Mouse (Mus musculus): ENCODE measurements around the gene Gmip. TPM values are rescaled to one million over a fixed set of nuclear protein-coding genes. Genes with fewer than 3 reads are reported as not detected.

Gene Gmip
- polyA plus RNA-seq (2012; rRNA removed) = 12.1 and 14.7 TPM in 2 replicates

DNA sequence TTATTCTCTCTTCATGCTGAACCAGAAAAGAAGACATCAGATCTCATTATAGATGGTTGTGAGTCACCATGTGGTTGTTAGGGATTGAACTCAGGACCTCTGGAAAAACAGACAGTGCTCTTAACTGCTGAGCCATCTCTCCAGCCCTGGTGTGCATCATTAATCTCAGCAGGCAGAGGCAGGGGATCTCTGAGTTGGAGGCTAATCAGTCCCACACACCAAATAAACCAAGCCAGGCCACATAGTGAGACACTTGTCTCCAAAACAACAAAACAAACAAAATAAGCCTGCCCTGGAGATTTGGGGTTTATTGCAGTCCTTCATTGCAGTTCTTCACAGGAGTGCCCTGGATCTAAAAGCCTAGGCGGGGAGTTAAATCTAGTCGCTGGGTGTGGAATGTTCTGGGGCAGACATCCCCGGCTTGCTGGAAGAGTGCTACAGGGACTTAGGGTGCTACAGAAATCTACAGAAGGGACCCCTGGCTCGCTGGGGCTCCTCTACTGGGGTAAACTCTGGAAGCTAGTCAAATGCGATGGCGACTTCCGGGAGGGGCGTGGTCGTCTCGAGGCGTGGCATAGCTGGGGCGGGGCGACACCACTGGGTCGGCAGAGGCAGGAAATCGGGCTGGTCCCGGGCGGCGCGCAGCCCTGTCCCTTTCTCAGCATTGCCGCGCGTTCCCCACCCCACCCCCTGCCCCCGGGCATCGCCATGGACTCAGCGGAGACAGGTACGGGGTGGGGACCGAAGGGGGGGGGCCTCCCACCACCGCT lies at the start of gene Gmip:
Gmip (plus strand) TSS at position 586 of the 770 bp plus-strand sequence.
- no peak for DNase-seq (ENCODE audit: low read depth)

DNA sequence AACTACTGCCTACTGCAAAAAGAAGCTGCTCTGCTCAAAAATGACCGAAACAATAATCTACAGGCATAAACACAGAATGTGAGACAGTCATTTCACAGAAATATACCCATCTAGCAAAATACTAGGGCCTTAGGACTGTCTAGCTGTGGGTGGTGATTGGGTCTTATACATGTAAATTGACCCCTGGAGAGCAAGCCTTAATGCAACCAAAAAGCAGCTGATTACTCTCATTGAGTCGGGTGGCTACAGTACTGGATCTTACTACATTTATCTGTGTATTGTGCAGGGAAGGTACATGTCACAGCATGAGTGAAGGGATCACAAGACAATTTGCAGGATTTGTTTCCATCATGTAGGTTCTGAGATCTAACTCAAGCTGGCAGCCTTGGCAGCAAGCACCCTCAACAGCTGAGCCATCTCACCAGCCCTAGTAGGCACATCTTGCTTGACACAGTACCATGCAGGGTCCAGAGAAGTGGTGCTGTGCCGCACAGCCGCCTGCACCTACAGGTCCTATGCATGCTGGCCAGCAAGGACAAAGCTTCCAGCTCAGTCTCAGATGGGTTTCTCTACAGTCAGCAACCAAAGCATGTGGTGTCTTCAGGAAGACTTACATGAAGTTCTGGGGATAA lies 46.5 kb upstream of the Gmip start:
- DNase-seq (ENCODE audit: low read depth) = no peak

DNA sequence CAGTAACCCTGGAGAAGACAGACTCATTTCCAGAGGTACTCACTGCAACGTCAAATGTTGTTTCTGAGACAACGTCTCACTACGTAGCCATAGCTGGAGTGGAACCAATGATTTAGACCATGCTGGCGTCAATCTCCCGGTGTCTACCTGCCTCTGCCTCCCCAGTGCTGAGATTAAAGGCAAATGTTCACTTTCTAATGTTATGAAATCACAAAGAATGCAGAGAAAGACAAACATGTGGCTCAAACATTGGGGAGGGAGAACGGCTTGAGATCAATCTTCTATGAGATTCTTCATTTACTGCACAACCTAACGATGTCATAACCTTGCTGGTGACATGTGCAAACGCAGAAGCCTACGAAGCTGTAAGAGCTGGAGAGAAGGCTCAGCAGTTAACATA lies 37.3 kb upstream of the Gmip start:
- no peak for DNase-seq (ENCODE audit: low read depth)

DNA sequence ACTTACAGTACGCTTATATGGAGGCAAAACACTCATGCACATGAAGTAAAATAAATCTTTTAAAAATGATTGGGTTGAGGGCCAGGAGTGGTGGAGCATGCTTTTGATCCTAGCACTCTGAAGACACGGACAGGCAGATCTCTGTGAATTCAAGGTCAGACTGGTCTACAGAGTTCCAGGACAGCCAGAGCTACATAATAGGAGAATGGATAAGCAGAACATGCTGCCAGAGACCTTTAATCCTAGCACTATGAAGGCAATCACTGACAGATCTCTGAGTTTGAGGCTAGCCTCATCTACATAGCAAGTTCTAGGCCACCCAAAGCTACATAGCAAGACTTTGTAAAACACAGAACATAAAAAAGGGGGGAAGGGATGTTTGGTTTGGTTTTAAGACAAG lies 36.4 kb upstream of the Gmip start:
- DNase-seq (ENCODE audit: low read depth) = no peak

DNA sequence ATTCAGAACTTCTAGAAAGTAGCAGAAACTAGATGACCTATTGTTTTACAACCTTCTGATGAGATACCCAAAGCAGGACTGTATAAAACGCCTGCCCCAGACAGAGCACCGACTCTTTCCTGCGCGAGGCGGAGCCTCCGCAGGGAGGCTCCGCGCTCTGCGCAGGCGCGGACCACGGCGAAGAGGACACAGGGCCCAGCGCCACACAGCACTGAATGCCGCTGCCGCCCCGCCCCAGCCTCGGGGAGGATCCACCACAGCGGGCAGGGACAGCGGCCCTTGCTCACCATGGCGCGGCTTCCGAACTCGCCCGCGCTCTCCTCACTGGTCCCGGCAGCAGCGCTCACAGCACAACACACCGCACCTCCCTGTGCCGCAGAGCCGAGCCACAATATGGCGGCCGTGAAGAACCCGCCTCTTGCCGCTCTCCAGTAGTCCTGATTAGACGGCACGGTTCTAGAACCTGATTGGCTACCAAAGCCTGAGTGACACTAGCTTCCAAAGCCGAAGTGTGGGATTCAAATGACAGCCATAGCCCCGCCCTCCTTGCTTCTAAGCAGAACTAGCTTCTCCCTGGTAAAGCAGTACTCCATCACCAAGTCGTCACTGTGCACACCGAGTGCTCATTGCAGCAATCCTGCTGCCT lies 33.9 kb upstream of the Gmip start, which contains the start of gene Gm20422:
Gm20422 (minus strand) TSS at position 384 of the 646 bp plus-strand sequence.
- DNase-seq (ENCODE audit: low read depth) = peak; percentile 90

DNA sequence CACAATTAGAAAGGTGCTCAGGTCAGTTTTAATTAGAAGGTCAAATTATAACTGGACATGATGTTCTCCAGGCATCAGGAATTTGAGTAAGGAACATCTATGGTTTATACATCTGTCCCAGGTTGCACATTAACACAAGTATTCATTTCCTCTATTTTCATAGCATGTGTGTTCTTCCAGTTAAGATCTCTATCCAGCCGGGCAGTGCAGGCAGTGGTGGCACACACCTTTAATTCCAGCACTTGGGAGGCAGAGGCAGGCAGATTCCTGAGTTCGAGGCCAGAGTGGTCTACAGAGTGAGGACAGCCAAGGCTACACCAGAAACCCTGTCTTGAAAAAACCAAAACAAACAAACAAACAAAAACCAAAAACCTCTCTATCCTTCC lies 33.3 kb upstream of the Gmip start:
- DNase-seq (ENCODE audit: low read depth) = no peak

DNA sequence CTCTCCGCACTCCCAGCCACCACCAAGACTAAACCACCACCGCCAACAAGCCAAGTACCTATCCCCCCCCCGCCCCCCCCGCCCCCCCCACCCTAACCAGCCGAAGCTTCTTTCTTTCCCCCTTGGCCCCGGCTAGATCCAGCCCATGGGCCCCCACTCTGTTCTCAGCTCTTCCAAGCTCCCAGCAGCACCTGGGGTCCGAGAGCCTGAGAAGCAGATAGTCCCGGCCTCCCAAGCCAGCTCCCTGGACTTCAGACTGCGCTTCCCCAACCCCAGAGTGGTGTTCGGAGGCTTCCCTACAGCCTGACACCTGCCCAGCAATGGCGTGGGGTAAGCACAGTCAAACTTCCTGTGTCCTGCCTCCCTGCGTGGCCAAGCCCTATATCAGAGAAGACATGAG lies 31.4 kb upstream of the Gmip start:
- DNase-seq (ENCODE audit: low read depth) = no peak

DNA sequence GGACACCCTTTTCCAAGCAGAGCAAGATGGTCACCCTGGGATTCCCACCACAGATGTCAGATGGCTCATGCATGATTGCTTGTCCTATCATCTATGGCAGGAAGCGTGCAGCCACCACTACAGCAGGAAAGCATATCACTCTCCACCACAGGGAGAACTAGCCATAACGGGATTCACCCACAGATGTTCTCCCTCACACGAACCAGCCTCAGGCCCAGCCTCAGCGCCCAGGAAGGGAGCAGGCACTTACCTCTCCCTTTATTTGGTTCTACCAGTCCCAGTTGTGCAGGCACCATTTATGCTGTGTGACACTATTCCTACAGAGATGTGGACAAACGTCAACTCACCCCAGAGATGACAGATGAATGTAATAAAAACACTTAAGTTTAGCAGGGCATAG lies 19.4 kb upstream of the Gmip start:
- DNase-seq (ENCODE audit: low read depth) = no peak

DNA sequence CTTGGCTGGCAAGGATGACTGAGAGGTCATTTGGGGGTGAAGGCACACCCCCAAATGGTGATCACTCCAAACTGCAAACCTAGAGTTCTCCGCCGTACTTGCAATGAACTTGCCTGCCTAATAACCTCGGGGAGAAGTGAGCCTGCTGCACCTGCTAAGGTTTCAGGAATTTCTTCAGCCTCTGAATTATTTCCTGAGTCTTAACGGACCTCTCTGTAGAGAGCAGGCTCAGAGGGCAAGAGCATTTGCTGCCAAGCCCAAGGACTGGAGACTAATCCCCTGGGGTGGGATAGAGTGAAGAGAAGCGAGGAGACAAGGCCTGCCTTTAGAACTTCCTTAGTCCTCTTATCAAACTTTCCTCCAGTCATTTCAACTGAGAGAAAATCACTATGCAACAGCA lies 18.7 kb upstream of the Gmip start:
- DNase-seq (ENCODE audit: low read depth) = no peak

DNA sequence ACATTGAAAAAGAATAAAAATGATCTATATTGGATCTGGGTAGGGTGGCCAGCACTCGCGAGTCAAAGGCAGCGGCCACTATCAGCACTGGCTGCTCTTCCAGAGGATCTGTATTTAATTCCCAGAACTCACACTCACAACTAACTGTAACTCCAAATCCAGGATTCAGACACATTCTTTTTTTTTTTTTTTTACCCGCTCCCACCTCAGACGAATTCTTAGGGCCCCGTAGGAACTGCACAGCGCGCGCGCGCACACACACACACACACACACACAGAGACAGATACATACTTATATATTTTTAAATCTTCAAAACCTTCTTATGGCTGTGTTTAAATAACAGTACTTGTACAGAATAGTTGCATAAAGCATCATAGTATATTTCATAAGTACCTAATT lies 18.1 kb upstream of the Gmip start:
- no peak for DNase-seq (ENCODE audit: low read depth)

DNA sequence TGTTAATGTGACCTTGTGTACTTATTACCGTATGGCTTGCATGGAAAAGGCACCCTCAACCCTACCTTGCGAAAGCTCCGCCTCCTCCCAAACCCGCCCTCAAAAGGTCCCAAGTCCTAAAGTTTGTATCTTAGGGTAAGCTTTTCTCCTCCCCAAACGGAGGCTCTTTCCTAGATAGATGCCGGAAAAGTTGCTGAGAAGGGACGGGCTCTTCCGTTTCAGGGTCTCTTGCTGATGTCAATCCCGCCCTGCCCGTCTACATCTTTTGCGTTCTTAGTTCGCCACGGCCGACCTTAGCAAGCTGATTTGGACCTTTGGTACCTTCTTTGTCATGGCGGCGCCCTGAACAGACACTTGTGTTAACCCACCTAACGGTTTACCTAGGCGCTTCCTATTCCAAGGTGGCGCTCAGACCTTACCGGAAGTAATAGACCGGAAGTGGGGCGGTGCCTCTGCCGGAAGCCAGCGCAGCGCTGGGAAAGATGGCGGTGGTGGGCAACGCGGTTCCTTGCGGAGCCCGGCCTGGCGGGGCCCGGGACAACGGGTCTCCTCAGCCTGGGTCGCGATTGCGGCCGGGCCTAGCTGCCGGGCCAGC lies 17.6 kb upstream of the Gmip start, which contains the start of the genes Atp13a1 and Zfp866:
Atp13a1 (plus strand) TSS at position 391 of the 595 bp plus-strand sequence.
Zfp866 (minus strand) TSS at position 406 of the 595 bp plus-strand sequence.
- no peak for DNase-seq (ENCODE audit: low read depth)

DNA sequence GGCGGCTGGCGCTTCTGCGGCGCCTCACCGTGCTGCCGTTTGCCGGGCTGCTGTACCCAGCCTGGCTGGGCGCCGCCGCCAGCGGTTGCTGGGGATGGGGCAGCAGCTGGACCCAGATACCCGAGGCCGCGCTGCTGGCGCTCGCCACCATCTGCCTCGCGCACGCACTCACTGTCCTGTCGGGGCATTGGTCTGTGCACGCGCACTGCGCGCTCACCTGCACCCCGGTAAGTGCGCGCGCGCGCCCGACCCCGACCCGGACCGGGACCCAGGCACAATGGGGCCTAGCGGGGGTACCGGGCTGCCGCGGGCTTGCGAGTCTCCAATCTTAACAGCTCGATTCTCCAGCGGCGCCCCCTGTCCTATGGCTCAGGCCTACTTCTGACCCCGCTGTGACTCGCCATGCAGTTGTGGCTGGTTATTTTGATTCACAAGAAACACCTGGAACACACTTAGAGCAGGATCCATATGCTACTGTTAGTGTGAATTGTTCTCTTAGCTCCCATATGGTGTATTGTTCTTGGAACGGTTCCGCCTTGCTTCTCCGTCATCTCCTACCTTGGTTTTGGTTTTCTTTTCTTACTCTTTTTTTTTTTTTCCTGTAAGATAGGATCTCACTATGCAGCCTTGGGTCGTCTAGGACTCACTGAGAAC lies 16.9 kb upstream of the Gmip start:
- DNase-seq (ENCODE audit: low read depth) = no peak

DNA sequence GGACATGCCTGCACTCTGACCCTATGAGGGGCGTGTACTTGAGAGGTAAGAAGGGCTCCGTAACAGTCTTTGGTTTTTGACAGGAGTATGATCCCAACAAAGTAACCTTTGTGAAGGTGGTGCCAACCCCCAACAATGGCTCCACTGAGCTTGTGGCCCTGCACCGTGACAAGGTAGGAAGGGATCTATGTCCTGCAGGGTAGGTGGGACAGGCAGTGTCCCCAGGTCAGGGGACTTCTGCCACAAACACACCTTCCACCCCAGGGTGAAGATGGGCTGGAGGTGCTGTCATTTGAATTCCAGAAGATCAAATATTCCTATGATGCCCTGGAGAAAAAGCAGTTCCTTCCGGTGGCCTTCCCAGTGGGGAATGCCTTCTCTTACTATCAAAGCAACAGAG lies 14.8 kb upstream of the Gmip start:
- no peak for DNase-seq (ENCODE audit: low read depth)

DNA sequence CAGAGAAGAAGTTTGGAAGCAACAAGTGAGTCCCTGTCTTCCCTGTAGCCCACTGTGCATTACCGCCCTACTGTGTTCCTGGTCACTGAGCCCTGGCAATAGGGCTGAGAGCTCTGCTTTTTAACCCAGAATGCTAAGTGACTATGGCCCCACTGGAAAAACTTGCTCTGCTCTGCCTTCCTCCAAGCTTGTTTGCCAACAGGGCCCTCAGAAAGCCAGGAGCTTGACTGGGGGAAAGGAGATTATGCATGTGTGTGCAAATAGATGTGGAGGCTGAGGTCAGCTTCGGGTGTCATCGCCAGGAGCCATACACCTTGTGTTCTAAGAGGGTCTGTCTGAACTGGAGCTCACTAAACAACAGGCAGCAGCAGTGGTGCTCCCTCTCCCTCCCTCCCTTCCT lies 14.4 kb upstream of the Gmip start:
- DNase-seq (ENCODE audit: low read depth) = no peak

DNA sequence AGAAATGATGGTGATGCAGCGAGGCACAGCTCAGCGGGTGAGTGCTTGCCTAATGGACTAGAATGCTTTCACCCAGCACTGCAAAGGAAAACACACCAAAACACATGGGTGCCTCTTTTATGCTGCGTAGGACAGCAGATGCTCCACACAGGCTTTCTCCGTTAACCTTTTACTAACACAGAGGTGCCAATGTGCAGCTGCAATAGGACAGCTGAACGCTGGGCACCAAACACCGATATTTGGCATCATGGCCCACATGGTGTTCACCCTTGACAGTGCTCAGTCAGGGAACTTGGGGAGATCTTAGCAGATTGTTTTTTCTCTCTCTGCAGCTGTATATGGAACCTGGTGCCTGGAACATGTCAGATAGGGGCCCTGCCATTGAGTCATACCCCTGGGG lies 13.6 kb upstream of the Gmip start:
- DNase-seq (ENCODE audit: low read depth) = no peak

DNA sequence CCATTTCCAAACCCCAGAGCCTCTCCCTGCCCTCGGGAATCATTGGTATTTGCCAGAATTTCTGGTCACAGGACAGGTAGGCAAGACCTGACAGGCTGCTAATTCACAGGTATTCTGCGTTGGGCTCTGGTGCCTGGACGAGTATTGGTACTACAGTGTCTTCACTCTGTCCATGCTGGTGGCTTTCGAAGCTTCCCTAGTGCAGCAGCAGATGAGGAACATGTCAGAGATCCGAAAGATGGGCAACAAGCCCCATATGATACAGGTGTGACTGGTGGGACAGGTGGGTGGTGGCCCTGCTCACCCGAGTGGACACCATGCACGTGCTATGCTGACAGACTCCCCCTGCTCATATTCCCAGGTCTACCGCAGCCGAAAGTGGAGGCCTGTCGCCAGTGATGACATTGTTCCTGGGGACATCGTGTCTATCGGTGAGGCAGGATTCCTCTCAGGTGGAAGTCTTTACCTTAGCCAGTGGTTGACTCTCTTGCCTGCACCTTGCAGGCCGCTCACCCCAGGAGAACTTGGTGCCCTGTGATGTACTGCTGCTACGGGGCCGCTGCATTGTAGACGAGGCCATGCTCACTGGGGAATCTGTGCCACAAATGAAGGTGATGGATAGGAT lies 11.6 kb upstream of the Gmip start:
- no peak for DNase-seq (ENCODE audit: low read depth)

DNA sequence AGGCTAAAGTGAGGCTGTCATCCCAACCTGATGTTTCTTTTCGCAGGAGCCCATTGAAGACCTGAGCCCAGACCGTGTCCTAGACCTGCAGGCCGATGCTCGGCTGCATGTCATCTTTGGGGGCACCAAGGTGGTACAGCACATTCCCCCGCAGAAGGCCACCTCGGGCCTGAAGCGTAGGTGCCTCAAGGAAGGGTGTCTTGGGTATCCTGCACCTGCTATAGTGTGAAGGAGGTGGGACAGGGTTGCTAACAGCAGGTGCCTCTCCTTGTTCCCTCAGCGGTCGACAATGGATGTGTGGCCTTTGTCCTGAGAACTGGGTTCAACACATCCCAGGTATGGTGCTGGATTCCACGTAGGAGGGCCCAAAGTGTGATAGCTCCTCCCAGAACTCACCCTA lies 10.8 kb upstream of the Gmip start:
- DNase-seq (ENCODE audit: low read depth) = no peak

DNA sequence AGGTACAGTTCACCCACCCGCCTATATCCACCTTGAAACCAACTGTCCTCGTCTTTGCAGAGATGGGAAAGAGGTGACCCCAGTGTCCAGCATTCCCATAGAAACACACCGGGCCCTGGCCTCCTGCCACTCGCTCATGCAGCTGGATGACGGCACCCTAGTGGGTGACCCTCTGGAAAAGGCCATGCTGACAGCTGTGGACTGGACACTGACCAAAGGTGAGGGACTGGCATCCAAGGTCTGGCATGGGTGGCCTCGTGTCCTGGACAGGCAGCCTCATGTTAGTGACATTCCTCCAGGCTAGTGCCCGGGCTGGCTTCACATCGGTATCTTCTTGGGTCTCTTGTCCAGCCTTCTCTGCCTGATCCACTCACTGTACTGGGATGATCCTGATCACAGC lies 9.2 kb upstream of the Gmip start:
- no peak for DNase-seq (ENCODE audit: low read depth)

DNA sequence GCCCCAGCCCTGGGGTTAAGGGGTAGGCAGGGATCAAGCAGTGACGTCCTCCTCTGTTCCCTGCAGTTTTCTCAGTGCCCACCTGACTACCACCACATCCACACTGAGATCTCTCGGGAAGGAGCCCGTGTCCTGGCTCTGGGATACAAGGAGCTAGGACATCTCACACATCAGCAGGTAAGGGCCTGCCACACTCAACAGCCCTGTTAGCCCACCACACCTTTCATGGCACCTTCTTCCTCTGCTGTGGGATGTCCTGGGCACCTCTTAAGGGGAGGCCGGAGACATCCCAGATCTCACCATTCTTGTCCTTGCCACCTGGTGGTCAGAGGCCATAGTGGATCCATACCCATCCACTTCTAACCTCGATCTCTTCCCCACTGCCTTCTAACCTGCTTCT lies 8.5 kb upstream of the Gmip start:
- DNase-seq (ENCODE audit: low read depth) = no peak

DNA sequence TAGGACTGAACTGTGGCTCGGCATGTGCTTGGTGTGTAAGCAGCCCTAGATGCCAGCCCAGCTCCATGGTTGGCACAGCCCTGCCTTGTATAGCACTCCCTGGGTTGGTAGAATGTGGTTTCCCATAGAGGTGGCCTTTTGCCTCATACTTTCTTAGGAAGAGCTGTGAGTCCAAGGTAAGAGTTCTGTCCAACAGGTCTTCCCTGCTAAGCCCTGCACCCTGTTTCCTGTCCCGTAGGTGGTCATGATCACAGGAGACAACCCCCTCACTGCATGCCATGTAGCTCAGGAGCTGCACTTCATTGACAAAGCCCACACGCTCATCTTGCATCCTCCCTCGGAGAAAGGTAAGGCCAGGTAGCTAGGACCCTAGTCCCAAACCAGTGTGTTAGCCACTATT lies 6.7 kb upstream of the Gmip start:
- DNase-seq (ENCODE audit: low read depth) = no peak

DNA sequence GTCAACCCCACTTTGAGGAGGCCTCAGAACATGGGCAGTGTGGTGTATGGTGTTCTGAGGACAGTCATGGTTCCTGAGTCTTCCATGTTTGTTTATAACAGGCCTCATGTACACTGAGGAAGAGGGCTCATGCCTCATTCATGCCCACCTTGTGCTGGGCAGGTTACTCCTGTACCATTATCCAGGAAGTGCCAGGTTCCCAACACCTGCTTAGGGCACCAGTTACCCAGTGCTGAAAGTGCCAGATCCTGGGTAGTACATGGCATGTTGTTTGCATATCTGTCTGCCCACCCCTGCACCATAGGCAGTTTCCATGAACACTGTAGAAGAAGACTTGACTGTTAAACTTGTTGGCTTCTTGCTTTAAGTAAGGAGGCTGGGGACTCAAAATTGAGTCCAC lies 6.3 kb upstream of the Gmip start:
- DNase-seq (ENCODE audit: low read depth) = no peak

DNA sequence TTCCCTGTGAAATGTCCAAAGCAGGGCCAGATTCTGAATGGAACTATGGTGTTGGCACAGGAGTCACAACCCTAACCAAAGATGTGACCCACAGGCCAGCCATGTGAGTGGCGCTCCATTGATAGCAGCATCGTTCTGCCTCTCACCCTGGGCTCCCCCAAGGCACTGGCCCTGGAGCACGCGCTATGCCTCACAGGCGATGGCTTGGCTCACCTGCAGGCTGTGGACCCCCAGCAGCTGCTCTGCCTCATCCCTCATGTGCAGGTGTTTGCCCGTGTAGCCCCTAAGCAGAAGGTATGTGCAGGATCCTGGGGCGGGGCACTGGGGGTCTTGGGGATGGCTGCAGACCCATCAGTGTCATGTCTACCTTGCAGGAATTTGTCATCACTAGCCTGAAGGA lies 5.1 kb upstream of the Gmip start:
- DNase-seq (ENCODE audit: low read depth) = no peak

All from gonadal fat pad, adult 2 months (tissue).